Mouse (Mus musculus) urinary bladder, adult 2 months (tissue): ENCODE results near the gene Kif6. TPM values are rescaled to one million over a fixed set of nuclear protein-coding genes. Genes with fewer than 3 reads are reported as not detected.

Source experiments
- DNase-seq: peaks from one replicate; pipeline ENCODE4 v3.0.0; 2022; ENCODE audit warnings: low spot score
- polyA plus RNA-seq: library from polyadenylated mRNA; depleted of rRNA; stranded (reverse); fragments of >200 nt; gene quantifications from 2 replicates; pipeline ENCODE4 v1.2.3, GENCODE M21; 2012

Gene Kif6
- polyA plus RNA-seq, 1 experiment, result 1.1 TPM

- DNase-seq, result no peak
These were observed 46.7 kb downstream of the Kif6 start for GRCm38 (mm10) chr17:49661626-49662025.

- DNase-seq, result no peak
These were observed 51.8 kb downstream of the Kif6 start for GRCm38 (mm10) chr17:49666728-49667127.

DNA sequence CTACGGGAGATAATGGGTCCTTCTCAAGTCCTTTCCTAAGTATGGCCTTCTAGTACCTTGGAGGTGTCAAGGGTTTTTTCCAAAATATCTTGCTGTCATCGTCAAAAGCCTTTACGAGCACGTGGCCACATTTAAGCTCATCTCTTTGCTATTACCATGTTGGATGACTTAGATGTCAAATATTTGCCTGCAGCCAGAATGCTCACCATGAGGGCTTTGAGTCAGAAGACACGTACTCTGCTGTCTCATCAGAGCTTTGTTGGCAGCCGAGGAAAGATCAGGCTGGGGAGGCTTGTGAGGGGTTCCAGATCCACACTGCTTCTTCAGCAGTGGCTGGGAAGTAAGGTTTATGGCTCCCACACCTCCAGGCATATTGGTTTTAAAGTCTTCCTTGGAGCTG lies 53.4 kb downstream of the Kif6 start:
- DNase-seq, result no peak

GRCm38 (mm10) chr17:49671921-49672339 lies 57.0 kb downstream of the Kif6 start:
- no peak for DNase-seq

DNA sequence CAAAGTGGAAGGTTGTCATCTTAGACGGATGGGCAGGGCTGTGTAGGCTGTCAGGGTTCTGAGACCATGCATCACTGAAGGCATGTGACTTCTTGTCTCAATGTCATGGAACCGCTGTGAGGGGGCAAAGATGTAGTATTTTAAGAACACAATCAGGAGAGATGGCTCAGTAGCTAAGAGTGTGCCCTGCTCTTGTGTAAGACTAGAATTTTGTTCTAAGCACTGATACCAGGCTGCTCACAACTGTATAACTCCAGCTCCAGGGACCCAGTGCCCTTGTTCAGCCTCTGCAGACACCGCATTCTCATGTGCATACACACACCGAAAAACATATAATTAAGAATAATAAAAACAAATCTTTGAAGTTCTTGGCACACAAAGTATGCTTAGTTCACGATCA lies 57.5 kb downstream of the Kif6 start:
- no peak for DNase-seq

- DNase-seq, result no peak
These were observed 60.7 kb downstream of the Kif6 start for GRCm38 (mm10) chr17:49675629-49676028.

DNA sequence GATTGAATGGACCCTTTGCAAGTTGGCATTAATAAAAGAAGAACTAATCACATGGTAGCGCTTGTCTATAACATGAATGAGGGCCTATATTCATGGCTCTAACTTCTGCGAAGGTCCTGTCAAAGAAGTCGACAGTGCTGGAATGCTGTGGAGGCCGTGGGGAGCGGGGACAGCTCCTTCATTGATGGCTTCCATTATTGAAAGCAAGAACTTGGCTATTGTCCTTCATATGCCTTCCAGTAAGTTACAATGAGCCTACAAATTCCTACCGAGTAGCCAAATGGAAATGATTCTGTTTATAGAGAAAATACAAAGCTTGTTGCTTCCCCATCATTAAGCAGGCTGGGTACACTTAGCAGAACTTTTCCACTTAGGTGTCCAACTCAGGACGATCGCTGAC lies 66.5 kb downstream of the Kif6 start:
- no peak for DNase-seq

GRCm38 (mm10) chr17:49684146-49684545 lies 69.2 kb downstream of the Kif6 start:
- no peak for DNase-seq

DNA sequence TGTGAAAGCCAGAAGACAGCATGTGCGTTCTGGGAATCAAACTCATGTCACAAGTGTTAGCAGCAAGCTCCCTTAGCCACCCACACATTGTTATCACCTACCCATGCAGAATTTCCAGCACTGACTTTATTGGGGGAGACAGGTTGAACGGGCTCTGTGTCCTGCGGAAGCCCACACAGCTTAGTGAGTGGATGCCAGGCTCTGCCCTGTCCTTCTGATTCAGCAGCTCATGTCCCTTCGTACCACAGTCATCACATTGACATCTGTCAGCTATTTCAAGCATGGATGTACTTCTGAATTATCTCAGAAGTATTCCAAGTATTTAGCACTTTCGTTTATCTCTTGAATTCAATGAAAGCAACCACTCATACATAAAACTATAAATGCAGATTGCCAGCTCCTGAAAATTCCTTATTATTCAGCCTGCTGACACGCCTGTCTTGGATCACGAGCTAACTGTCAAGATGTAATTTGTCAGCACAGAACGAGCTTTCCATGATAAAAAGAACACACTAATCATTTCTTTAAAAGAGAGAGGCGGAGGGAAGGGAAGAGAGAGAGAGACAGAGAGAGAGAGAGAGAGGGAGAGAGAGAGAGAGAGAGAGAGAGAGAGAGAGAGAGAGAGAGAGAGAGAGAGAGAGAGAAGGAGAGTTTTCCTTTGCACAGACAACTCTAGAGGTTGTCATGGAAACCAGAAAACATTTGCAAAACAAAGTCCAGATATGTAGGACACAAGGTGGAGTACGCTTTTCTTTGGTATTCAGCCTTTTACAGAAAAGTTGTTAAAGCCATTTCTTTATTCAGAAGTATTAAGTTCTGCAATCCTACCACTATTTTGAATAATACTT lies 75.9 kb downstream of the Kif6 start:
- DNase-seq, result no peak

DNA sequence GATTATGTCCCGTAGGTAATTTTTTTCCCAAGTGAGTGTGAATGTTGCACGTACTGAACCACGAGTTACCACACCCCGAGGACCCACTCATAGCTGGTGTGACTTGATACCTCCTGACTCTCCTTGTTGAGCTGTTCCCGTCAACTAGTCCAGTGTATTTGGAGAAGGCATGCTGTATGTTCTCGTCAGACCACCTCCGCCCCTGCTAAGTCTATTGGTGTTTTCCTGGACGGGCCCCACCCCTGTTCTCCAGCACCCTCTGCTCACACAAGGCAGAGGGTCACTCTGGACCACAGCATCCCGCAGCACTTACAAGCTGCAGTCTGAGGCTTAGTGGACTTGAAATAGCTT lies 76.5 kb downstream of the Kif6 start:
- no peak for DNase-seq

DNA sequence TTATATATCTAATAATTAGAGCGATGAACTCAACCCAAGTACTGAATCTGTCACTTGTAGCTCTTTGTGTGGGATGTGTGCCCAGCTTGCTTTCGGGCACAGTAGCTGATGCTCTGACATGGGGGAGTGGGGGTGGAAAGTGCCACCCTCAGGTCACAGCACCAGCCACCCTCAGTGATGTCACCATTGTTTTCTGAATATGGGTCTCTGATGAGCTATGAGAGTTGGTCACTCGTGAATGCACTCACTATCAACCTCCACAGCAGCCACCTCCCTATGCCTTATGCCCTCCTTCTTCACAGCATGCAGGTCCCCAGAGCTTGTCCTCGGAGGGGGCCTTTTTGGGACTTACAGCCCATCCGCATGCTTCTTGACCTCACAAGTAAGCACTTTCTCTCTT lies 78.3 kb downstream of the Kif6 start:
- no peak for DNase-seq

- DNase-seq, result no peak
These were observed 82.3 kb downstream of the Kif6 start for GRCm38 (mm10) chr17:49697220-49697619.

GRCm38 (mm10) chr17:49703492-49704249 lies 88.7 kb downstream of the Kif6 start:
- no peak for DNase-seq

DNA sequence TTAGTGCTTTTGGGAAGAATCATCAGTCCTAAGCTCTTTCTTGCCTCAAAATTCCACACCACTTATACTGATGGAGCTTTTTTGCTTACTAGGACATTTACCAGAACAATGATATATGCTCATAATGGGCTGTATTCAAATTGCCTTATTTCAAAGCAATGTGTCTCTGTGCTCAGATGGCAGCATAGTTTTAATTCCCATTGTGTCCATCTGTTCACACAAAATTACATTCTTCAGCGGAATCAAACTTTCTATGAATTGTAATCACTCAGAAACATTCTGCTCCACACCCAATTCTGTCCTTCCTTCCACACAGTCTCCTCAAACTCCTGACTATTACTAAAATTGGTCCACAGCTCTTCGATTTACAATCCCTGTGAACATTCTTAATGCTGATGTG lies 94.3 kb downstream of the Kif6 start:
- DNase-seq, result no peak

DNA sequence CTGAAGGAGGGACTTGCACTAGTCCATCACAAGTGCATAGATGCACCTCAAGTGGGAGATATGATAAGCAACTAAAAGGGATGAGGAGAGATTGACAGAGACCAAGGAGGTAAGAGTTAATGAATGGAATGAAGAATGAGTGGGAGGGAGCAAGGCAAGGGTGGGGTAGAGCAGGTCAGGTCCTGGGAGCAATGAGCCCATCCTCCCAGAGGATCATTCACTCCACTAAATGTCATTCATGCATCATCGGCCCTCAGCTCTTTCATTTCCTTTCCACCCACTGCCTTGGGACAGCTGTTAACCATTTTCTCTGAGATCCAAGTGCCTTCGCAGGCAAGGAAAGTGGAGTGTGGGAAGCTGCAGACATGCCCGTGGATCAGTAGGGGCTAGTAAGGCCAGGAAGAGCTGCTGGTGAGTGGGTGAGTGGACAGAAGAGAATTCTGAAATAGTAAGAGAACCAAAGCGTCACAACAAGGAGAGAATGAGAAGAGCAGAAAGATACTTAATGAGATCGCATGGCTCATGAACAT lies 95.2 kb downstream of the Kif6 start:
- no peak for DNase-seq

DNA sequence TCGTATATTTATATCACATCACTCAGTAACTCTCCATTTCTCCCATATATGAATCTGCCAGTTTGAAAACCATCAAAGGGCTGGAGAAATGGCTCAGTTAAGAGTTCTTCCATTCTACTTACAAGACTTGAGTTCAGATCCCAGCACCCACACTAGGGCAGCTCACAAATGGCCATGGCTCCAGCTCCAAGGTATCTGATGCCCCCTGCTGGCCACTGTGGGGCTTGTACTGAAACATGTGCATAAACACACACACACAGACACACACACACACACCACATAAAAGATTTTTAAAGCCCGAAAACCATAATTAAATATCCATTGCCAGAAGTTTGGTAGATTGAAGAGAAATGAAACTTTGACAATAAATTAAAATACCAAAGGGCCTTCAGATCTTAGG lies 111.3 kb downstream of the Kif6 start:
- DNase-seq, result no peak

GRCm38 (mm10) chr17:49726976-49727375 lies 112.0 kb downstream of the Kif6 start:
- no peak for DNase-seq

DNA sequence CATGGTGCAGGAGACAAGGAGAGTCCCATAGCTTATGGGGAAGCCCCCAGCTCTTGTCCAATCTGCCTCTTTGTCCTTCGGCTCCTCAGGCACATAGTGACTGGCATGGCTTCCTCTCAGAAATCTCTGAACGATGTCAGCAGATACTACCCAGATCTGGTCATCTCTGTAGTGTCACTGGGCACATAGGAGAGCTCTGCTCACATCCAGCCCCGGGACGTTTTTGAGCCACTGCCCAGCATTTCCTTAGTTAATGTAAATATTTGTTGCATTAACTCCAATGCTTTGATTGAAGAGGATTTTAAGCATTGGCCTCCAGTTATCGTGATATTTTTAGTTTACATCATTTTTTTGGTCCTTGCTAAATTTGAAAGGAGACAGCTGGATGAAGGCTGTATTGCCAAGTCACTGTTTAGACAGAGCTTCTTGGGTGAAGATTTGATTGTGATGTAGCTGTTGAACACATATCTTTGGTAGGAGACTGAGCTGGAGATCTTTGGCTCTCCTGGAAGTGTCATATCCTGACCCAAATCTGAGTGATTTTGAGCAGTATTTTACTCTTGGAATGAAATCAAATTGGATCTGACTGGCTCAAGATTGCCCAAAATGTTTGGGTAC lies 112.6 kb downstream of the Kif6 start:
- DNase-seq, result no peak

- no peak for DNase-seq
These were observed 114.9 kb downstream of the Kif6 start for GRCm38 (mm10) chr17:49729856-49730255.

DNA sequence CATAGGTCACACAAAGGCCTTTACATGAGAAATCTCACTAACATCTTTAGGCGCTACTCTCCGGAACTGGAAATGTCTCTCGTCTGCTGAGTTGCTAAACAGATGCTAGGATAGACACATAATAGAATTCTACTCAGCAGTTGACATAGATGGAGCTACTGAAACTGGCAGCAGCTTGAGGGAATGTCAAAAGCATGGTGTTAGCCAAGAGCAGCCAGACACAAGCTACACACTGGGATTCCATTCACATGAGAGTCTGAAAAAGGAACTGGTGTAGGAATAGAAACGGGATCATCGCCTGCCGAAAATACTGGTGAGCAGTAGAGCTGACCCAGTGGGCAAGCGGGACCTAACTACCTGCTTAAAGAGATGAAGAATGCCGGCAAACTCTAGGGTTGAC lies 117.8 kb downstream of the Kif6 start:
- no peak for DNase-seq

- DNase-seq, result no peak
These were observed 119.1 kb downstream of the Kif6 start for GRCm38 (mm10) chr17:49734079-49734478.

DNA sequence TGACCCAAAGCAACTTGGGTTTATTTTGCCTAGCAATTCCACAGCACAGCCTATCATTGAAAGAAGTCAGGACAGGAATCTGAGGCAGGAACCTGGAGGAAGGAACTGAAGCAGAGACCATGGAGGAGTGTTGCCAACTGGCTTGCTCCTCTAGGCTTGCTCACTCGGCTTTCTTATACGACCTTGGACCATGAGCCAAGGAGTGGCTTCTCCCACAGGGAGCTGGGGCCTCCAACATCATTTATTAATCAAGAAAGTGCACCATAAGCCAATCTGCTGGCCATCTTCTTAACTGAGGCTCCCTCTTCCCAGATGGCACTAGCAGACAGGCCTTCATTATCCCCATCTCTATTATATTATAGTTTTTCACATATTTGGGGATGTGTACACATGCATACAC lies 119.8 kb downstream of the Kif6 start:
- no peak for DNase-seq

DNA sequence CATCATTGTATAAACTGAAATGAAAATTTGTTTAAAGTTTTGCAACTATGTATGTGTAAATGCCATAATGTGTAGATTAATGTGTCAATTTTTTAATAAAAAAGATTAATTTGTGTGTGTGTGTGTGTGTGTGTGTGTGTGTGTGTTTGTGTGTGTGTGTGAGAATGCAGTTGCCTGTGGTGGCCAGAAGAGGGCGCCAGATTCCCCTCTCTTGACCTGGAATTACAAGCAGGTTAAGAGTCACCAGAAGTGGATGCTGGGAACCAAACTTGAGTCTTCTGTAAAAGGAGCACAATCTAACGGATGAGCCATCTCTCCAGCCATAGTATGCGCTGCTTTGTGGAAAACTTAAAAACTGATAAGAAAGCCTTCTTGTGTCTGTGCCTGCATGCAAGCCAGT lies 121.4 kb downstream of the Kif6 start:
- DNase-seq, result no peak
